Mouse (Mus musculus): ENCODE measurements at regions not wholly inside any gene's neighbourhood (a gene's known extent, or its start where the extent isn't known, plus 50 kb on each side); places are given as distances from the start of the nearest gene placed in this dataset.
A peak's percentile ranks its signal among the peaks of the same experiment; 100 is the strongest.

DNA sequence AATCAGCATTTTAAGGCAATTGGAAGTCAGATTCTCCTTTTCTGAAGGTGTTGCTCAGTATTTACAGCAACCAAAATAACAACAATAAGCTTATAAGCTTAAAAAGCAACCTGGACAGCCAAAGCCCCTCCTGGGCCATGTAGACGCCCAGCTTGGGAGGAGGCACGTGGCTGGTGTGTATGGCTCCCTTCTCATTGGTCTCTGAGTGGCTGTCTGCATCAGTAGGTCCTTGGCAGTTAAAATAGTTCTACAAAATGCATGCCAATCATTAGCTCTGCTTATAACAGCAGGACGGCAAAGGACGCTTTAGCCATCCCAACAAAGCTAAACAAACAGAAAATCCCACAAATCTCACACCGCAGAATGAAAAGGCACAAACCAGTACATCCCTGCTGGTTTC, 51.4 kb upstream of the Nxph1 start:
- Histone ChIP-seq H3K27ac (ENCODE audit: insufficient read depth, low read depth) (no peak overlapping the region), H3K9ac (ENCODE audit: insufficient read depth, low read depth) (no peak overlapping the region), H3K79me2 (replicated peaks; ENCODE audit: control insufficient read depth, extremely low read depth, insufficient read depth, poor library complexity, severe bottlenecking) (no peaks in the 10 kb centered on the region), H3K9me3 (replicated peaks; ENCODE audit: low read length) (no peaks in the 10 kb centered on the region), H3K27me3 (replicated peaks) (peaks cover 3% of the 10 kb centered on the region), H3K36me3 (replicated peaks in 1 of 2; ENCODE audit: control insufficient read depth in 1 of 2, insufficient read depth in 1 of 2, low read length in 1 of 2) (no peaks in the 10 kb centered on the region), H3K4me1 (ENCODE audit: control insufficient read depth in 1 of 2, insufficient read depth in 2 of 2) (peaks cover 4 to 40% of the 10 kb centered on the region in 2 experiments; a peak in 2 of 4 replicates), H3K4me2 (ENCODE audit: insufficient read depth, low read depth, poor library complexity, severe bottlenecking) (no peak overlapping the region; the same call in 1 of the 2 replicates), H3K4me3 (replicated peaks in 1 of 3; ENCODE audit: low read depth in 2 of 3, low read length in 2 of 3, poor library complexity in 1 of 3) (no peak overlapping the region)
- dilution Hi-C loops (cut with MboI; ENCODE audit: extremely low pct_ligation_motif_present, extremely low pct_unique_long_range_greater_than_20kb, low sequenced_read_pairs) (no loop called here), in situ Hi-C loops (cut with MboI; ENCODE audit: low pct_ligation_motif_present, low pct_unique_long_range_greater_than_20kb, low sequenced_read_pairs) (no loop called here)
- DNase-seq (ENCODE audit: extremely low read depth): no peak
- no peak for TF ChIP-seq ZKSCAN1 (IDR thresholded peaks at IDR 0.05; ENCODE audit: borderline replicate concordance, low read depth, low read length)
- TF ChIP-seq BHLHE40 (IDR thresholded peaks at IDR 0.05; ENCODE audit: low read depth, low read length): 0 out of 2 replicates have a peak, but pooled peaks have one; percentile 22

DNA sequence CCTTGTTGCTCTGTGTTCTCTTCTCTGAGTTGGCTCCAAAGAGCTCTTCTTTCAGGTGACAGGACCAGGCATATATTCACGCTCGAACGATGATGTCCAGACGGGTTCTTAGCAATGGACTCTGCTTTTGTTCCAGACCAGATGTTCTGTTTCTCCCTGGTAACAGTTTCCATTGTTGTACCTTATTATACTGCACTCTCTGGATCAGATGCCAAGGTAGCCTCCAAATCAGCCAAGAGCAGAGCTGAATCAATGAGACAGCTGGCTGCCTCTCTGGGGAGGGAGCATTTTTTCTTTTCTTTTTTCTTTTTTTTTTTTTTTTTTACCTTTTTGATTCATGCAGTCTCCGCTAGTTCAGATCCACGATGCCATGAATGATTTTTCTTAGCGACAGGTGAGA, 50.9 kb upstream of the Nxph1 start:
- peak; percentile 12 for DNase-seq (ENCODE audit: extremely low read depth)
- in situ Hi-C loops (cut with MboI; ENCODE audit: low pct_ligation_motif_present, low pct_unique_long_range_greater_than_20kb, low sequenced_read_pairs) (no loop called here), dilution Hi-C loops (cut with MboI; ENCODE audit: extremely low pct_ligation_motif_present, extremely low pct_unique_long_range_greater_than_20kb, low sequenced_read_pairs) (no loop called here)

GRCm38 (mm10) chr6:8898268-8898667, 50.0 kb upstream of the Nxph1 start:
- TF ChIP-seq E2F4 (IDR thresholded peaks at IDR 0.05; ENCODE audit: insufficient replicate concordance, low read depth, low read length) (no peak), MXI1 (IDR thresholded peaks at IDR 0.05; ENCODE audit: low read depth, low read length) (no peak), NRF1 (IDR thresholded peaks at IDR 0.05; ENCODE audit: low read depth, low read length) (no peak), RCOR1 (conservative IDR thresholded peaks at IDR 0.05; ENCODE audit: low read depth, low read length) (no peak), RAD21 (IDR thresholded peaks at IDR 0.05; ENCODE audit: low read depth, low read length) (no peak), NELFE (IDR thresholded peaks at IDR 0.05; ENCODE audit: low read depth, low read length) (no peak)
- Histone ChIP-seq H3K79me2 (replicated peaks; ENCODE audit: control insufficient read depth, extremely low read depth, insufficient read depth, poor library complexity, severe bottlenecking) (no peaks in the 10 kb centered on the region), H3K27ac (ENCODE audit: insufficient read depth, low read depth) (no peak overlapping the region), H3K4me3 (replicated peaks in 1 of 3; ENCODE audit: low read depth in 2 of 3, low read length in 2 of 3, poor library complexity in 1 of 3) (no peak overlapping the region), H3K27me3 (replicated peaks) (peaks cover 3% of the 10 kb centered on the region), H3K9ac (ENCODE audit: insufficient read depth, low read depth) (no peak overlapping the region), H3K9me3 (replicated peaks; ENCODE audit: low read length) (no peaks in the 10 kb centered on the region), H3K4me2 (ENCODE audit: insufficient read depth, low read depth, poor library complexity, severe bottlenecking) (no peak overlapping the region), H3K36me3 (replicated peaks in 1 of 2; ENCODE audit: control insufficient read depth in 1 of 2, insufficient read depth in 1 of 2, low read length in 1 of 2) (no peaks in the 10 kb centered on the region), H3K4me1 (ENCODE audit: control insufficient read depth in 1 of 2, insufficient read depth in 2 of 2) (peaks cover 4 to 40% of the 10 kb centered on the region in 2 experiments; a peak in 2 of 4 replicates)
- no peak for DNase-seq (ENCODE audit: extremely low read depth)
- in situ Hi-C loops (cut with MboI; ENCODE audit: low pct_ligation_motif_present, low pct_unique_long_range_greater_than_20kb, low sequenced_read_pairs): no loop called here
- dilution Hi-C loops (cut with MboI; ENCODE audit: extremely low pct_ligation_motif_present, extremely low pct_unique_long_range_greater_than_20kb, low sequenced_read_pairs): no loop called here

More for the DNA sequence above, 50.9 kb upstream of the Nxph1 start:
- Histone ChIP-seq H3K4me3 (replicated peaks in 1 of 3; ENCODE audit: low read depth in 2 of 3, low read length in 2 of 3, poor library complexity in 1 of 3) (no peak overlapping the region), H3K4me2 (ENCODE audit: insufficient read depth, low read depth, poor library complexity, severe bottlenecking) (no peak overlapping the region; the same call in 1 of the 2 replicates), H3K9me3 (replicated peaks; ENCODE audit: low read length) (no peaks in the 10 kb centered on the region), H3K4me1 (ENCODE audit: control insufficient read depth in 1 of 2, insufficient read depth in 2 of 2) (peaks cover 4 to 40% of the 10 kb centered on the region in 2 experiments; a peak in 2 of 4 replicates), H3K79me2 (replicated peaks; ENCODE audit: control insufficient read depth, extremely low read depth, insufficient read depth, poor library complexity, severe bottlenecking) (no peaks in the 10 kb centered on the region), H3K9ac (ENCODE audit: insufficient read depth, low read depth) (no peak overlapping the region), H3K36me3 (replicated peaks in 1 of 2; ENCODE audit: control insufficient read depth in 1 of 2, insufficient read depth in 1 of 2, low read length in 1 of 2) (no peaks in the 10 kb centered on the region), H3K27me3 (replicated peaks) (peaks cover 3% of the 10 kb centered on the region), H3K27ac (ENCODE audit: insufficient read depth, low read depth) (no peak overlapping the region)
- TF ChIP-seq ZNF384 (IDR thresholded peaks at IDR 0.05; ENCODE audit: low read depth, low read length) (peak; percentile 42), ZMIZ1 (IDR thresholded peaks at IDR 0.05; ENCODE audit: low read depth, low read length) (no peak), EP300 (IDR thresholded peaks at IDR 0.05; ENCODE audit: low read length) (peak; percentile 9; the same call in 1 of the 2 replicates)
